Mouse (Mus musculus): ENCODE measurements around the gene Rasgrf2. TPM values are rescaled to one million over a fixed set of nuclear protein-coding genes. Genes with fewer than 3 reads are reported as not detected.
A peak's percentile ranks its signal among the peaks of the same experiment; 100 is the strongest.

Gene Rasgrf2
- polyA plus RNA-seq, 1 experiment: not detected

DNA sequence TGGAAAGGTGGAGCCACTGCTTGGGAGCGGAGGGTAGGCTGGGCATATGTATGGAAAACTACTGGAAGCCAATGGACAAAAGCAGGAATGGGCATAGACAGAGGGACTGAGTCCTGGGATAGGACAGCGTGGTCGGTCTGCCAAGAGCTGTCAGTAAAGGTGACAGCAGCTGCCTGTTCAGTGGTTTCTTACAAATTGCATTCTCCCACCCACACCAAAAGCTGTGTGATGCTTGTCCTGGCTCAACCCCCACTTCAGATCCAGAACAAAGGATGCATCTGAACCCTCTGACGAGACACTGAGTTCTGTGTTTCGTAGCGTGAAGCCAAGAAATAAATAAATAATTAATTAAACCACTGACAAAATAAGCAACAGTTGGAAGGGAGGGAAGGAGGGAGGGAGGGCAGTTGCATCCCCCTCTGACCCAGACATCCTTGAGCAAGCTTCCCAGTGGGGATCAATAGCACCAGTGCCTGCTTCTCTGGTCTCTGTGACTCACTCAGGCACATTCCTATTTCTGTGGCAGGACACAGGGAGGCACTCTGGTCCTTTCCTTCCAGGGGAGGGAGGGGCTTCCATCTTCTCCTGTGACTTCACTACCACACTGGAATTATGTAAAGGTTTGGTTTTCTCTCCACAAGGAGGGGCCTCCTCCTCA, 215.7 kb downstream of the Rasgrf2 start:
- peaks cover 20% of the 10 kb centered on the region for H3K4me1 ChIP-seq (ENCODE audit: control insufficient read depth, insufficient read depth, low read length)
- no peak overlapping the region for H3K4me3 ChIP-seq (ENCODE audit: insufficient read depth, low read depth, low read length)

GRCm38 (mm10) chr13:91915192-91915581, 216.3 kb downstream of the Rasgrf2 start:
- TF ChIP-seq CTCF (IDR thresholded peaks at IDR 0.05; ENCODE audit: insufficient read depth, low read depth, low read length): no peak
- no peak for TF ChIP-seq POLR2A (IDR thresholded peaks at IDR 0.05; ENCODE audit: insufficient read depth, low read depth, low read length)
- 0 out of 2 replicates have a peak overlapping the region, but pooled peaks have one; percentile 30 for H3K27ac ChIP-seq (ENCODE audit: insufficient read depth, low read depth, low read length)
- 35% methylated on average over 4 of the region's 4 CpGs for WGBS
- H3K4me3 ChIP-seq (ENCODE audit: insufficient read depth, low read depth, low read length): no peak overlapping the region
- peaks cover 20% of the 10 kb centered on the region for H3K4me1 ChIP-seq (ENCODE audit: control insufficient read depth, insufficient read depth, low read length)

More for the DNA sequence above, 215.7 kb downstream of the Rasgrf2 start:
- TF ChIP-seq POLR2A (IDR thresholded peaks at IDR 0.05; ENCODE audit: insufficient read depth, low read depth, low read length): no peak
- no peak for TF ChIP-seq CTCF (IDR thresholded peaks at IDR 0.05; ENCODE audit: insufficient read depth, low read depth, low read length)
- 34% methylated on average over 6 of the region's 6 CpGs for WGBS
- H3K27ac ChIP-seq (ENCODE audit: insufficient read depth, low read depth, low read length): peak overlapping the region; percentile 30; the same call in 1 of the 2 replicates

DNA sequence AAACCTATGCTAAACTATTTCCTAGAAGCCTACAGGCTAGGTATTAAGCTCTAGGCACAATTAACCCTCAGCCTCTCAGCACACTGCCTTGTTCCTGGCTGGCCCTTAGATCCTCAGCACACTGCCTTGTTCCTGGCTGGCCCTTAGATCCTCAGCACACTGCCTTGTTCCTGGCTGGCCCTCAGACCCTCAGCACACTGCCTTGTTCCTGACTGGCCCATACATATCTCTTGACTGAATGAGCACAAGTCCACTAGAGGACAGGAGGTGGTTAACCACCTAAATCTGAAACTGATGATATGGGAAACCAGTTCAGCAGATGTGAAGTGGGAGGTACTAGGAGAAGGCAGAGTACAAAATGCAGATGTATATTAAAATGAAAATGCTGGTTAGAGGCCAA, 219.8 kb downstream of the Rasgrf2 start:
- Histone ChIP-seq H3K4me3 (ENCODE audit: insufficient read depth, low read depth, low read length) (no peak overlapping the region), H3K4me1 (ENCODE audit: control insufficient read depth, insufficient read depth, low read length) (peaks cover 13% of the 10 kb centered on the region), H3K27ac (ENCODE audit: insufficient read depth, low read depth, low read length) (no peak overlapping the region)
- no peak for TF ChIP-seq POLR2A (IDR thresholded peaks at IDR 0.05; ENCODE audit: insufficient read depth, low read depth, low read length)

DNA sequence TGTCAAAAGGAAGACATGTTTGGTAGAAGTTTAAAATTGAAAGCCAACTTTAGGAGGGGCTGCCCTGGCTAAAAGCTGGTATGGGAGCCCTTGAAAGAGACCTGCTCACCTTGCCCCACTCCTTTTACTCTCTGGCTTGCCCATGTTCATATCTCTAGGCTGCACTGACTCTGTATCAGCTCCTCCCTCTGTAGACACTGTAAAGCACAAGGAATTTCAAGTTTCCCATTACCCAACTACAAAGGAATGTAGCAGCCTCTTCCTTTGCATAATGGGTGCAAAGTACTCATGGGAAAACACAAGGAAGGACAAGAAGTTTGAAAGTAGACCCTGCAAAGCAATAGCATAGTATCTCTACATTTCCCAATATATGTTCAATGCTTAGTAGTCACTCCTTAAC, 220.2 kb downstream of the Rasgrf2 start:
- H3K27ac ChIP-seq (ENCODE audit: insufficient read depth, low read depth, low read length): no peak overlapping the region
- H3K4me3 ChIP-seq (ENCODE audit: insufficient read depth, low read depth, low read length): no peak overlapping the region
- H3K4me1 ChIP-seq (ENCODE audit: control insufficient read depth, insufficient read depth, low read length): peaks cover 11% of the 10 kb centered on the region
- TF ChIP-seq CTCF (IDR thresholded peaks at IDR 0.05; ENCODE audit: insufficient read depth, low read depth, low read length): no peak
- TF ChIP-seq POLR2A (IDR thresholded peaks at IDR 0.05; ENCODE audit: insufficient read depth, low read depth, low read length): no peak

DNA sequence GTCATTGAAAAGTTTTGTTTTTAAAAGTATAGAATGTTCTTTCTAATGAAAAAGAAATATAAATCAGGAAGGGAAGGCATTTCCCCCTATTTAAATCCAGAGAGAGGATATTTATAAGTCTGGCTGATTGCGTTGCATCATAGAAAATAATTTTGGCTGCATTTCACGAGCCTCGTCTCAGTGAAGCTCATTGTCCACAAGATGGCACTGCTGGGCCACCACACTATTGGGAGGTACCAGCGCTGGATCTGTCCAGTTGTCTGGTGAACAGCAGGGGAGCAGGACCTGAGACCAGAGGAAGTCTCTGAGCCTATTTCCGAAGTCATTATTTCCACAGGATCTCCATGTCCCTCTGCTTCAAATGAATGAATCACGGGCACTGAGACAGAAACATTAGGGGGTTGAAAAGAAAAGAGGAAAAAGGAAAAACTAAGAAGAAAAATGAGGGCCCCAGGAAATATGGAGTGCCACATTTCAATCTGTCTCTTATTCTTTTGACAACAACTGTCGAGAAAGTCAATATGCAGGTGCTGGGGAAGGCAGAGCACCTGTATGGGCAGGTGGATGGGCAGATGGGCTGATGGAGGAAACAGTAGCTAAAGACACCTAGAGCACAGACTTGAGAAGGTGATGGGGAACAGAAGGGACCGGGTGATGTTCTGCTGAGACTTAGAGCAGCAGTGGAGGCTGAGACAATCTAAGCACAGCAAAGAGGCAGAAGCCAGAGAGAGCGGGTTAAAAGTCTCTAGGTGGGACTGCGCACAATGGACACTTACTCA, 223.1 kb downstream of the Rasgrf2 start:
- 33% methylated on average over 10 of the region's 10 CpGs for WGBS
- Histone ChIP-seq H3K27ac (ENCODE audit: insufficient read depth, low read depth, low read length) (no peak overlapping the region), H3K4me1 (ENCODE audit: control insufficient read depth, insufficient read depth, low read length) (no peaks in the 10 kb centered on the region), H3K4me3 (ENCODE audit: insufficient read depth, low read depth, low read length) (no peak overlapping the region)
- TF ChIP-seq CTCF (IDR thresholded peaks at IDR 0.05; ENCODE audit: insufficient read depth, low read depth, low read length) (peak; percentile 58; the same call in 1 of the 2 replicates), POLR2A (IDR thresholded peaks at IDR 0.05; ENCODE audit: insufficient read depth, low read depth, low read length) (no peak)

DNA sequence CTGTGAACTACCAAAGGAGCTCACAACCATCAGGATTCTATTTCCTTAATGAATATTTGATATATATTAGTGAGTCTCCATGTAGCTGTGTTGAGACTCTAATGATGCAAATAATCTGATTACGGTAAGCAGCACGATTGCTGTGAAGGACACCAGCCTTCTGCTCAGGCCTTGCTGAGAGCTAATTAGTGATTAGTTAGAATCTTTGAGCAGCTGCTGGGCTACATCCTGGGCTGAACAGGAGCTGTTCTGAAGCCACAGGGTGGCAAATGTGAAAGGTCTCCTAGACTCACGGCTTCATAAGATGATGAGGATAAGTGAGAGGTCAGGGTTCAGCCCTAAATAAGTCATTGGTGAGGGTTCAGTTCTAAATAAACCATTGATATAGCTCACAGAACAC, 225.1 kb downstream of the Rasgrf2 start:
- TF ChIP-seq CTCF (IDR thresholded peaks at IDR 0.05; ENCODE audit: insufficient read depth, low read depth, low read length) (no peak), POLR2A (IDR thresholded peaks at IDR 0.05; ENCODE audit: insufficient read depth, low read depth, low read length) (no peak)
- H3K4me3 ChIP-seq (ENCODE audit: insufficient read depth, low read depth, low read length): no peak overlapping the region
- H3K4me1 ChIP-seq (ENCODE audit: control insufficient read depth, insufficient read depth, low read length): no peaks in the 10 kb centered on the region
- WGBS: 50% methylated on average over 3 of the region's 3 CpGs
- no peak overlapping the region for H3K27ac ChIP-seq (ENCODE audit: insufficient read depth, low read depth, low read length)

DNA sequence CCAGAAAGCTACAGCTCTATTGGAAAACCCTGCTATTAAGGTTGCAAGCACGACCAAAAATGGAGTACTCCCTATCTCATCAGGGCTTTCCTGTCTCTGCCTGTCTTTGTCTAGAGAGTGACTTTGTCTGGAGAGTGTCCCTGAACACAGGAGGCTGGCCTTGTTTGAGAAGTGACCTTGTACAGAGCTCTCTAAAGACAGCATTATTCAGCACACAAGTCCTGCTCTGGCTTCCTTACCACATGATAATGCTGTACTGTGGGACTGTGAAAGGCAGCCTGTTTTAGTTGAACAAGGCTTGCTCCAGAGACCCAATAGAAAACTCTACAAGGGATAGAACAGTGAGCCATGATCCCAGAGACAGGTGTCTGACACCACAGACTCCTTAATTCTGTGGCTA, 235.0 kb downstream of the Rasgrf2 start:
- no peak overlapping the region for H3K4me3 ChIP-seq (ENCODE audit: insufficient read depth, low read depth, low read length)
- H3K4me1 ChIP-seq (ENCODE audit: control insufficient read depth, insufficient read depth, low read length): no peaks in the 10 kb centered on the region
- no peak overlapping the region for H3K27ac ChIP-seq (ENCODE audit: insufficient read depth, low read depth, low read length)
- WGBS: 39% methylated on average over 1 of the region's 1 CpGs
- TF ChIP-seq CTCF (IDR thresholded peaks at IDR 0.05; ENCODE audit: insufficient read depth, low read depth, low read length) (no peak), POLR2A (IDR thresholded peaks at IDR 0.05; ENCODE audit: insufficient read depth, low read depth, low read length) (no peak)

DNA sequence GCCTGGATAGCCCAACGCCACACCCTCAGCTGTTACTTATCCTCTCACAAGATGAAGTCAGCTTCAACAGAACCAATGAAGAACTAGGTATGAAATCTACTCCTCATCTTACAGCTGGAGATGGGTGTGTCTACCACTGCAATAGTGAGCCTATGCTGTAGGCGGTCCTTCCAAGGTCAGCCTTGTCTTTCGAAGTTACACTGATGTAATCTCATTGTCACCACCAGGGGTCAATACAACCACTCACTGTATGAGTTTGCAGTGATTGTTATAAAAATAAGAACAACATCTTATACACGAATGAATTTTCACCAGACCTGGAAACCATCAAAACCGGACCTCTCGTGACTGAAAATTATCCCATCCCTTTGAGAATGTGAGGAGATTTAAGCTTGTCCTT, 238.3 kb downstream of the Rasgrf2 start:
- TF ChIP-seq POLR2A (IDR thresholded peaks at IDR 0.05; ENCODE audit: insufficient read depth, low read depth, low read length) (no peak), CTCF (IDR thresholded peaks at IDR 0.05; ENCODE audit: insufficient read depth, low read depth, low read length) (no peak)
- Histone ChIP-seq H3K4me3 (ENCODE audit: insufficient read depth, low read depth, low read length) (no peak overlapping the region), H3K27ac (ENCODE audit: insufficient read depth, low read depth, low read length) (no peak overlapping the region), H3K4me1 (ENCODE audit: control insufficient read depth, insufficient read depth, low read length) (no peaks in the 10 kb centered on the region)
- WGBS: 73% methylated on average over 6 of the region's 6 CpGs

DNA sequence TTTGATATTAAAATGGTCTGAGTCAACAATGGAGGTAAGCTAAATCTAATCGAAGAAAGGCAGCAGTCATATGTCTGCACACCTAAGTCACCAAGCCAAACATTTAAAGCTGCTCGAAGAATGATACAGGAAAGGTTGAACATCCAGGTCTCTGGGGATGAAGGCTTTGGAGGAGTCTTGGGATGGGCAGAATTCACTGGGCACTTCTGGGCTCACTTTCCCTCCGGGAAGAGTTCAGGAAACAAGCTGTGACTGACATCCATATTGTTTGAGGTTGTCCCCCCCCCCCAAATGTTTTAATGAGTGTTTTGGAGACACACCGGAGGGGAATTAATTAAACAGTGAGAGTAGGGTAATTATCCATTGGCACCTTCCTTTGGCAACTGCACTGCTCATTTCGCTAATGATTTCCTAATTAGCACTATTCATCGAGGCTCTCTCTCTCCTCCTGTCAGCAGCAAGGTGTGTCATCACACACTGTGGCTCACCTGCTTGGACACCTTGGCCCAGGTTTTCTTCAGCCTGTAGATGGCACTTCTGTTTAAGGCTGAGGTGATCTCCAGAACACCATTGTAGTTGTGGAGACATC, 241.3 kb downstream of the Rasgrf2 start:
- H3K4me3 ChIP-seq (ENCODE audit: insufficient read depth, low read depth, low read length): no peak overlapping the region
- no peak for TF ChIP-seq POLR2A (IDR thresholded peaks at IDR 0.05; ENCODE audit: insufficient read depth, low read depth, low read length)
- TF ChIP-seq CTCF (IDR thresholded peaks at IDR 0.05; ENCODE audit: insufficient read depth, low read depth, low read length): no peak
- no peaks in the 10 kb centered on the region for H3K4me1 ChIP-seq (ENCODE audit: control insufficient read depth, insufficient read depth, low read length)
- H3K27ac ChIP-seq (ENCODE audit: insufficient read depth, low read depth, low read length): no peak overlapping the region
- WGBS: 55% methylated on average over 6 of the region's 6 CpGs
